Mouse (Mus musculus) neural tube, embryonic 13.5 days (tissue): ENCODE measurements around the gene Plekhm2. TPM values are rescaled to one million over a fixed set of nuclear protein-coding genes. Genes with fewer than 3 reads are reported as not detected.

Experiments used
- ATAC-seq: fragments of 200-750 bp; cut with Nextera tagmentation; 2 replicates; pipeline ENCODE4 v1.8.0; 2017; ENCODE audit warnings: low read depth, mild to moderate bottlenecking, moderate TSS enrichment, moderate library complexity
- H3K27ac ChIP-seq: fragments of 300-500 bp; sonication (generic); replicated peaks from 2 replicates; pipeline ENCODE4 v1.5.1; 2015; ENCODE audit warnings: moderate library complexity, mild to moderate bottlenecking, inconsistent platforms
- H3K27me3 ChIP-seq: fragments of 300-500 bp; sonication (generic); 2 replicates; pipeline ENCODE4 v1.6.1; 2015; ENCODE audit warnings: mild to moderate bottlenecking, inconsistent platforms
- H3K36me3 ChIP-seq: fragments of 300-500 bp; sonication (generic); 2 replicates; pipeline ENCODE4 v1.6.1; 2015; ENCODE audit warnings: mild to moderate bottlenecking, inconsistent platforms
- H3K4me1 ChIP-seq: fragments of 300-500 bp; sonication (generic); replicated peaks from 2 replicates; pipeline ENCODE4 v1.6.1; 2015; ENCODE audit warnings: inconsistent platforms
- H3K4me2 ChIP-seq: fragments of 300-500 bp; sonication (generic); 2 replicates; pipeline ENCODE4 v1.6.1; 2015; ENCODE audit warnings: inconsistent platforms, mild to moderate bottlenecking, moderate library complexity
- H3K4me3 ChIP-seq: fragments of 300-500 bp; sonication (generic); 2 replicates; pipeline ENCODE4 v1.5.1; 2015; ENCODE audit warnings: mild to moderate bottlenecking, inconsistent platforms
- H3K9ac ChIP-seq: fragments of 300-500 bp; sonication (generic); 2 replicates; pipeline ENCODE4 v1.6.1; 2015; ENCODE audit warnings: moderate library complexity, mild to moderate bottlenecking, inconsistent platforms
- H3K9me3 ChIP-seq: fragments of 300-500 bp; sonication (generic); 2 replicates; pipeline ENCODE4 v1.6.1; 2016; ENCODE audit warnings: inconsistent platforms
- WGBS: fragments of 180-500 bp; shearing (Covaris S2); methylation state at CpG from one replicate; pipeline ENCODE4 v1.1.7; 2015; 5-methylcytosine and 5-hydroxymethylcytosine counted together
- polyA plus RNA-seq: library from polyadenylated mRNA; unstranded; fragments of >200 nt; fragmentation: Nextera tagmentation; extraction: Ambion mirVana; gene quantifications from 2 replicates; pipeline ENCODE4 v1.2.1, GENCODE M21; 2015

Plekhm2 gene
- 6.6 and 7.6 TPM in 2 replicates for polyA plus RNA-seq

GRCm38 (mm10) chr4:141664799-141665198, at the start of gene Plekhm2:
Plekhm2 (minus strand) TSS chr4:141664899.
- Histone ChIP-seq H3K9ac (peak within 1 kb of the TSS; percentile 97), H3K27me3 (no peaks in the 10 kb centered on the region), H3K4me2 (peak within 1 kb of the TSS; percentile 88), H3K9me3 (no peaks in the 10 kb centered on the region), H3K4me1 (peaks cover 23% of the 10 kb centered on the region), H3K36me3 (peaks cover 13% of the 10 kb centered on the region; the same call in 1 of the 2 replicates), H3K27ac (peak within 1 kb of the TSS; percentile 86), H3K4me3 (peak within 1 kb of the TSS; percentile 86)
- ATAC-seq, result no peak
- 73% methylated on average over 8 of the region's 8 CpGs for WGBS

GRCm38 (mm10) chr4:141713598-141714142, 49.0 kb upstream of the Plekhm2 start:
- Histone ChIP-seq H3K4me1 (peaks cover 3% of the 10 kb centered on the region; the same call in 1 of the 2 replicates), H3K36me3 (peaks cover 52% of the 10 kb centered on the region), H3K9me3 (no peaks in the 10 kb centered on the region), H3K27me3 (no peaks in the 10 kb centered on the region), H3K4me3 (no peak overlapping the region), H3K9ac (no peak overlapping the region), H3K4me2 (no peak overlapping the region), H3K27ac (no peak overlapping the region)
- 57% methylated on average over 5 of the region's 5 CpGs for WGBS
- ATAC-seq, result no peak

GRCm38 (mm10) chr4:141711250-141711649, 46.6 kb upstream of the Plekhm2 start:
- Histone ChIP-seq H3K27me3 (no peaks in the 10 kb centered on the region), H3K27ac (no peak overlapping the region), H3K9me3 (no peaks in the 10 kb centered on the region), H3K9ac (no peak overlapping the region), H3K4me1 (peaks cover 3% of the 10 kb centered on the region; the same call in 1 of the 2 replicates), H3K4me3 (no peak overlapping the region), H3K36me3 (peaks cover 73% of the 10 kb centered on the region), H3K4me2 (no peak overlapping the region)
- WGBS, result 96% methylated on average over 1 of the region's 1 CpGs
- ATAC-seq, result no peak

GRCm38 (mm10) chr4:141708971-141709370, 44.3 kb upstream of the Plekhm2 start:
- no peak overlapping the region for H3K4me3 ChIP-seq
- H3K9me3 ChIP-seq, result no peaks in the 10 kb centered on the region
- H3K27me3 ChIP-seq, result no peaks in the 10 kb centered on the region
- peaks cover 96% of the 10 kb centered on the region for H3K36me3 ChIP-seq
- H3K4me2 ChIP-seq, result no peak overlapping the region
- H3K27ac ChIP-seq, result no peak overlapping the region
- WGBS, result 100% methylated on average over 2 of the region's 2 CpGs
- no peak overlapping the region for H3K9ac ChIP-seq
- no peaks in the 10 kb centered on the region; the same call in 1 of the 2 replicates for H3K4me1 ChIP-seq
- ATAC-seq, result no peak

- ATAC-seq, result no peak
- no peak overlapping the region for H3K4me2 ChIP-seq
- H3K27me3 ChIP-seq, result no peaks in the 10 kb centered on the region
- H3K4me1 ChIP-seq, result no peaks in the 10 kb centered on the region
- H3K4me3 ChIP-seq, result no peak overlapping the region
- no peak overlapping the region for H3K27ac ChIP-seq
- H3K36me3 ChIP-seq, result peaks cover 100% of the 10 kb centered on the region
- H3K9me3 ChIP-seq, result no peaks in the 10 kb centered on the region
- H3K9ac ChIP-seq, result no peak overlapping the region
- WGBS, result 91% methylated on average over 7 of the region's 7 CpGs
Observed at GRCm38 (mm10) chr4:141708005-141708404, 43.3 kb upstream of the Plekhm2 start.

GRCm38 (mm10) chr4:141705331-141705730, 40.6 kb upstream of the Plekhm2 start:
- Histone ChIP-seq H3K4me2 (no peak overlapping the region), H3K4me3 (no peak overlapping the region), H3K36me3 (peaks cover 99% of the 10 kb centered on the region), H3K9me3 (no peaks in the 10 kb centered on the region), H3K4me1 (no peaks in the 10 kb centered on the region), H3K27me3 (no peaks in the 10 kb centered on the region), H3K27ac (no peak overlapping the region), H3K9ac (no peak overlapping the region)
- WGBS, result 89% methylated on average over 4 of the region's 4 CpGs
- no peak for ATAC-seq

GRCm38 (mm10) chr4:141704625-141705024, 39.9 kb upstream of the Plekhm2 start:
- 88% methylated on average over 2 of the region's 2 CpGs for WGBS
- no peaks in the 10 kb centered on the region for H3K27me3 ChIP-seq
- ATAC-seq, result no peak

GRCm38 (mm10) chr4:141694719-141695118, 30.0 kb upstream of the Plekhm2 start:
- peaks cover 87% of the 10 kb centered on the region for H3K36me3 ChIP-seq
- H3K4me3 ChIP-seq, result no peak overlapping the region
- no peaks in the 10 kb centered on the region for H3K9me3 ChIP-seq
- no peaks in the 10 kb centered on the region for H3K4me1 ChIP-seq
- no peaks in the 10 kb centered on the region for H3K27me3 ChIP-seq
- no peak overlapping the region for H3K9ac ChIP-seq
- H3K27ac ChIP-seq, result no peak overlapping the region
- ATAC-seq, result no peak
- WGBS, result 95% methylated on average over 8 of the region's 8 CpGs
- no peak overlapping the region for H3K4me2 ChIP-seq

More at GRCm38 (mm10) chr4:141704625-141705024, 39.9 kb upstream of the Plekhm2 start:
- Histone ChIP-seq H3K4me3 (no peak overlapping the region), H3K36me3 (peaks cover 97% of the 10 kb centered on the region), H3K27ac (no peak overlapping the region), H3K9ac (no peak overlapping the region), H3K9me3 (no peaks in the 10 kb centered on the region), H3K4me1 (no peaks in the 10 kb centered on the region), H3K4me2 (no peak overlapping the region)

GRCm38 (mm10) chr4:141688505-141688904, 23.8 kb upstream of the Plekhm2 start:
- H3K4me3 ChIP-seq, result no peak overlapping the region

GRCm38 (mm10) chr4:141686525-141686924, 21.8 kb upstream of the Plekhm2 start:
- ATAC-seq, result no peak

More at GRCm38 (mm10) chr4:141688505-141688904, 23.8 kb upstream of the Plekhm2 start:
- no peak for ATAC-seq
- H3K4me2 ChIP-seq, result no peak overlapping the region
- no peak overlapping the region for H3K27ac ChIP-seq
- H3K9ac ChIP-seq, result no peak overlapping the region
- no peaks in the 10 kb centered on the region for H3K4me1 ChIP-seq
- H3K9me3 ChIP-seq, result no peaks in the 10 kb centered on the region
- no peaks in the 10 kb centered on the region for H3K27me3 ChIP-seq
- H3K36me3 ChIP-seq, result peaks cover 80% of the 10 kb centered on the region
- WGBS, result 95% methylated on average over 8 of the region's 8 CpGs

GRCm38 (mm10) chr4:141686093-141686492, 21.4 kb upstream of the Plekhm2 start:
- H3K27ac ChIP-seq, result no peak overlapping the region
- H3K27me3 ChIP-seq, result no peaks in the 10 kb centered on the region
- no peaks in the 10 kb centered on the region for H3K4me1 ChIP-seq
- WGBS, result 88% methylated on average over 3 of the region's 3 CpGs
- ATAC-seq, result no peak
- H3K9me3 ChIP-seq, result no peaks in the 10 kb centered on the region
- H3K4me2 ChIP-seq, result no peak overlapping the region
- H3K4me3 ChIP-seq, result no peak overlapping the region
- H3K9ac ChIP-seq, result no peak overlapping the region
- peaks cover 76% of the 10 kb centered on the region for H3K36me3 ChIP-seq

More at GRCm38 (mm10) chr4:141686525-141686924, 21.8 kb upstream of the Plekhm2 start:
- no peaks in the 10 kb centered on the region for H3K4me1 ChIP-seq
- 84% methylated on average over 8 of the region's 8 CpGs for whole genome bisulfite sequencing
- H3K27ac ChIP-seq, result no peak overlapping the region
- no peak overlapping the region for H3K4me2 ChIP-seq
- no peak overlapping the region for H3K4me3 ChIP-seq
- no peaks in the 10 kb centered on the region for H3K27me3 ChIP-seq
- H3K9ac ChIP-seq, result no peak overlapping the region
- peaks cover 79% of the 10 kb centered on the region for H3K36me3 ChIP-seq
- H3K9me3 ChIP-seq, result no peaks in the 10 kb centered on the region

GRCm38 (mm10) chr4:141685499-141685898, 20.8 kb upstream of the Plekhm2 start, which contains the start of gene Rsc1a1:
Rsc1a1 (minus strand) TSS chr4:141685599.
- H3K9ac ChIP-seq, result no peak within 1 kb of the TSS
- no peaks in the 10 kb centered on the region for H3K4me1 ChIP-seq
- no peak for ATAC-seq
- H3K4me3 ChIP-seq, result no peak within 1 kb of the TSS
- H3K36me3 ChIP-seq, result peaks cover 74% of the 10 kb centered on the region
- 92% methylated on average over 6 of the region's 6 CpGs for WGBS
- no peaks in the 10 kb centered on the region for H3K9me3 ChIP-seq
- H3K27ac ChIP-seq, result no peak within 1 kb of the TSS
- H3K27me3 ChIP-seq, result no peaks in the 10 kb centered on the region
- H3K4me2 ChIP-seq, result no peak within 1 kb of the TSS
